In genomic region chr17:29384850-29385438, GRCm38 (mm10) we compare ENCODE assay signal across 11 mouse cellular contexts. TPM values are rescaled to one million over a fixed set of nuclear protein-coding genes. Genes with fewer than 3 reads are reported as not detected.
DNase-seq lines count a peak whose midpoint lies in the region; ATAC-seq and TF ChIP-seq lines count a peak whose summit lies in the region.
"Had no signal": no experiment of that assay in that cellular context is flagged by ENCODE, and none has a peak within 500 bp of the region (broad histone marks: within the 10 kb centered on the region; RNA-seq: fewer than 3 reads in every experiment).

No protein-coding gene starts in this region.

- H3K9me3 ChIP-seq in embryonic facial prominence, embryonic 13.5 days: no peaks in the 10 kb centered on the region
- no peaks in the 10 kb centered on the region for H3K9me3 ChIP-seq in neural tube, embryonic 15.5 days (replicated peaks)
- H3K9me3 ChIP-seq: G1E had no signal

- peak overlapping the region; percentile 49 for H3K9ac ChIP-seq in embryonic facial prominence, embryonic 13.5 days
- no peak overlapping the region for H3K9ac ChIP-seq in neural tube, embryonic 15.5 days (replicated peaks)
- H3K9ac ChIP-seq: forebrain, postnatal 0 days had no signal

- H3K27ac ChIP-seq in embryonic facial prominence, embryonic 13.5 days: no peak overlapping the region
- H3K27ac ChIP-seq in small intestine, adult 2 months (ENCODE audit: insufficient read depth, low read depth, low read length): peak overlapping the region; percentile 17; the same call in 1 of the 2 replicates
- H3K27ac ChIP-seq in neural tube, embryonic 15.5 days (replicated peaks): no peak overlapping the region

- peak; percentile 51 for DNase-seq in ovary, adult 18-20 months (ENCODE audit: low spot score)
- DNase-seq in ovary, postnatal 10 days (ENCODE audit: low spot score): no peak
- peak; percentile 42 for DNase-seq in liver
- DNase-seq in cerebellum, adult 9-10 months: no peak
- no peak for DNase-seq in Muller cell, postnatal 12 days (ENCODE audit: inconsistent ontology term)
- DNase-seq: cerebellum, adult 11-12 months; forebrain, postnatal 0 days had no signal

- H3K4me2 ChIP-seq in embryonic facial prominence, embryonic 13.5 days: no peak overlapping the region
- no peak overlapping the region for H3K4me2 ChIP-seq in neural tube, embryonic 15.5 days

- no peaks in the 10 kb centered on the region for H3K27me3 ChIP-seq in embryonic facial prominence, embryonic 13.5 days
- H3K27me3 ChIP-seq in small intestine, adult 2 months (ENCODE audit: control insufficient read depth, insufficient read depth, low read length): no peaks in the 10 kb centered on the region
- H3K27me3 ChIP-seq in neural tube, embryonic 15.5 days (replicated peaks): no peaks in the 10 kb centered on the region

- ATAC-seq in embryonic facial prominence, embryonic 13.5 days (ENCODE audit: insufficient number of reproducible peaks, insufficient read depth, low FRiP score, low TSS enrichment, low read depth): no peak
- ATAC-seq in neural tube, embryonic 15.5 days (ENCODE audit: low FRiP score): no peak
- ATAC-seq: forebrain, postnatal 0 days had no signal

- peaks cover 10% of the 10 kb centered on the region for H3K4me1 ChIP-seq in embryonic facial prominence, embryonic 13.5 days
- peaks cover 18% of the 10 kb centered on the region for H3K4me1 ChIP-seq in small intestine, adult 2 months (ENCODE audit: control insufficient read depth, insufficient read depth, insufficient read length, low read length)
- no peaks in the 10 kb centered on the region for H3K4me1 ChIP-seq in neural tube, embryonic 15.5 days

- H3K36me3 ChIP-seq in embryonic facial prominence, embryonic 13.5 days: no peaks in the 10 kb centered on the region
- no peaks in the 10 kb centered on the region for H3K36me3 ChIP-seq in small intestine, adult 2 months (ENCODE audit: control insufficient read depth, insufficient read depth, low read length)
- H3K36me3 ChIP-seq in neural tube, embryonic 15.5 days: no peaks in the 10 kb centered on the region
- H3K36me3 ChIP-seq: G1E had no signal

- 50% methylated on average over 5 of the region's 5 CpGs for WGBS in embryonic facial prominence, embryonic 13.5 days
- WGBS in small intestine, adult 2 months: 23% methylated on average over 5 of the region's 5 CpGs
- 60% methylated on average over 5 of the region's 5 CpGs for WGBS in neural tube, embryonic 15.5 days

- no peak for TF ChIP-seq POLR2A in small intestine, adult 2 months (IDR thresholded peaks at IDR 0.05; ENCODE audit: low read depth, low read length)

- TF ChIP-seq CTCF in small intestine, adult 2 months (IDR thresholded peaks at IDR 0.05; ENCODE audit: extremely low read depth, insufficient read length, insufficient replicate concordance, low read depth, low read length): no peak

- H3K4me3 ChIP-seq in embryonic facial prominence, embryonic 13.5 days: no peak overlapping the region
- no peak overlapping the region for H3K4me3 ChIP-seq in small intestine, adult 2 months (ENCODE audit: low read depth, low read length)
- no peak overlapping the region for H3K4me3 ChIP-seq in neural tube, embryonic 15.5 days (replicated peaks)

RNA-seq across cellular contexts. Expression of gene Fgd2, which starts 24.2 kb away (rescaled TPM):
- 11.5 and 12.9 TPM in 2 replicates for polyA plus RNA-seq in embryonic facial prominence, embryonic 13.5 days (2015; fragmentation: Nextera tagmentation; extraction: Ambion mirVana)
- polyA plus RNA-seq in small intestine, adult 2 months (2012; rRNA removed): 14.0 and 16.3 TPM in 2 replicates
- 3.7 and 9.8 TPM in 2 replicates for polyA plus RNA-seq in neural tube, embryonic 15.5 days (2015; fragmentation: Nextera tagmentation; extraction: Ambion mirVana)

RNA-seq across cellular contexts. Expression of gene Mtch1, which starts 37.2 kb away (rescaled TPM):
- polyA plus RNA-seq in embryonic facial prominence, embryonic 13.5 days (2015; fragmentation: Nextera tagmentation; extraction: Ambion mirVana): 284 and 299 TPM in 2 replicates
- polyA plus RNA-seq in small intestine, adult 2 months (2012; rRNA removed): 153 and 260 TPM in 2 replicates
- polyA plus RNA-seq in neural tube, embryonic 15.5 days (2015; fragmentation: Nextera tagmentation; extraction: Ambion mirVana): 453 and 482 TPM in 2 replicates

Comparison
In these comparisons a context has a peak if more than half of its experiments do, and no peak if none do; other contexts are left out.
1. DNase-seq: peak in ovary, adult 18-20 months (single experiment) and liver (single experiment); none in ovary, postnatal 10 days (single experiment), cerebellum, adult 9-10 months (single experiment) and Muller cell, postnatal 12 days (single experiment).